Mouse (Mus musculus): ENCODE results near the gene Cd24a. TPM values are rescaled to one million over a fixed set of nuclear protein-coding genes. Genes with fewer than 3 reads are reported as not detected.

Gene Cd24a
- polyA plus RNA-seq, 1 experiment from 2014 or later: 376 TPM

GRCm38 (mm10) chr10:43631049-43631448 is 53.0 kb downstream of the Cd24a start:
- H3K27ac ChIP-seq: no peak overlapping the region
- ATAC-seq (ENCODE audit: insufficient number of reproducible peaks, insufficient read depth, low FRiP score, low TSS enrichment): no peak
- no peaks in the 10 kb centered on the region for H3K36me3 ChIP-seq
- H3K9me3 ChIP-seq: no peaks in the 10 kb centered on the region
- H3K4me3 ChIP-seq: no peak overlapping the region
- H3K4me1 ChIP-seq: peaks cover 4% of the 10 kb centered on the region; the same call in 1 of the 2 replicates
- H3K9ac ChIP-seq: no peak overlapping the region
- no peaks in the 10 kb centered on the region for H3K27me3 ChIP-seq
- no peak overlapping the region for H3K4me2 ChIP-seq (replicated peaks)

GRCm38 (mm10) chr10:43631639-43632354 is 53.7 kb downstream of the Cd24a start:
- no peak overlapping the region for H3K9ac ChIP-seq
- no peaks in the 10 kb centered on the region for H3K9me3 ChIP-seq
- no peaks in the 10 kb centered on the region for H3K27me3 ChIP-seq
- no peak overlapping the region for H3K4me3 ChIP-seq
- no peaks in the 10 kb centered on the region for H3K36me3 ChIP-seq
- ATAC-seq (ENCODE audit: insufficient number of reproducible peaks, insufficient read depth, low FRiP score, low TSS enrichment): no peak
- H3K4me1 ChIP-seq: peaks cover 4% of the 10 kb centered on the region; the same call in 1 of the 2 replicates
- H3K4me2 ChIP-seq (replicated peaks): no peak overlapping the region
- H3K27ac ChIP-seq: no peak overlapping the region
- WGBS: 74% methylated on average over 2 of the region's 2 CpGs

- H3K4me1 ChIP-seq: peaks cover 4% of the 10 kb centered on the region; the same call in 1 of the 2 replicates
- no peak overlapping the region for H3K4me3 ChIP-seq
- H3K27ac ChIP-seq: no peak overlapping the region
- H3K27me3 ChIP-seq: no peaks in the 10 kb centered on the region
- WGBS: 83% methylated on average over 4 of the region's 4 CpGs
- H3K4me2 ChIP-seq (replicated peaks): no peak overlapping the region
- ATAC-seq (ENCODE audit: insufficient number of reproducible peaks, insufficient read depth, low FRiP score, low TSS enrichment): no peak
- no peak overlapping the region for H3K9ac ChIP-seq
- no peaks in the 10 kb centered on the region for H3K36me3 ChIP-seq
- no peaks in the 10 kb centered on the region for H3K9me3 ChIP-seq
Measured at GRCm38 (mm10) chr10:43633117-43633516, 55.0 kb downstream of the Cd24a start.

Other genes with a start within 250 kb of the Cd24a start
- 6.4 and 6.6 TPM in 2 replicates for gene Bend3, start 99.5 kb upstream of the Cd24a start, polyA plus RNA-seq (2016; fragmentation: Nextera tagmentation; extraction: Ambion mirVana)
- 10.2 and 14.4 TPM in 2 replicates for gene Gm9803, start 54.2 kb upstream of the Cd24a start, polyA plus RNA-seq (2016; fragmentation: Nextera tagmentation; extraction: Ambion mirVana)
- gene 1700021F05Rik, start 37.3 kb upstream of the Cd24a start, polyA plus RNA-seq (2016; fragmentation: Nextera tagmentation; extraction: Ambion mirVana): 59.2 and 60.0 TPM in 2 replicates

All from embryonic facial prominence, embryonic 12.5 days (tissue).